Mouse (Mus musculus) MEL (cell line): ENCODE data around the gene Amdhd2.

Source experiments
- CTCF ChIP-seq, 3 experiments: IDR thresholded peaks in 2 of 3; conservative IDR thresholded peaks in 1 of 3; 2 replicates each; pipeline ENCODE4 v1.5.1; 2011 to 2012; ENCODE audit warnings: low read length in 3 of 3, low read depth in 2 of 3, mild to moderate bottlenecking in 2 of 3, improper control_type of control experiment in 1 of 3, inconsistent platforms in 1 of 3, mixed read lengths in 1 of 3, moderate library complexity in 1 of 3; ENCODE audit not compliant: control insufficient read depth in 1 of 3, insufficient read depth in 1 of 3, poor library complexity in 1 of 3, severe bottlenecking in 1 of 3
- GATA1 ChIP-seq: IDR thresholded peaks from 2 replicates; pipeline ENCODE4 v1.6.1; 2011; ENCODE audit warnings: low read depth, low read length, improper control_type of control experiment
- MEF2A ChIP-seq: IDR thresholded peaks from 2 replicates; pipeline ENCODE4 v1.6.1; 2014; ENCODE audit warnings: low read depth, mild to moderate bottlenecking, inconsistent platforms, low read length, improper control_type of control experiment; ENCODE audit not compliant: poor library complexity, insufficient replicate concordance, severe bottlenecking; ENCODE audit errors: extremely low read depth
- MXI1 ChIP-seq: IDR thresholded peaks from 2 replicates; pipeline ENCODE4 v1.6.1; 2011; ENCODE audit warnings: mild to moderate bottlenecking, low read depth, low read length, improper control_type of control experiment
- TAL1 ChIP-seq: IDR thresholded peaks from 2 replicates; pipeline ENCODE4 v1.6.1; 2012; ENCODE audit warnings: mild to moderate bottlenecking, inconsistent platforms, low read length, moderate library complexity, mixed read lengths
- TCF12 ChIP-seq: IDR thresholded peaks from 2 replicates; pipeline ENCODE4 v1.6.1; 2014; ENCODE audit warnings: low read depth, mild to moderate bottlenecking, inconsistent platforms, low read length, improper control_type of control experiment, moderate library complexity
- UBTF ChIP-seq: IDR thresholded peaks from 2 replicates; pipeline ENCODE4 v1.6.1; 2012; ENCODE audit warnings: low read depth, mild to moderate bottlenecking, inconsistent platforms, low read length, improper control_type of control experiment, moderate library complexity, borderline replicate concordance; ENCODE audit not compliant: insufficient read depth
- USF2 ChIP-seq, 2 experiments: IDR thresholded peaks; 2 replicates each; pipeline ENCODE4 v1.6.1; 2011 to 2012; ENCODE audit warnings: improper control_type of control experiment in 2 of 2, low read length in 2 of 2, borderline replicate concordance in 1 of 2, inconsistent platforms in 1 of 2, low read depth in 1 of 2, mild to moderate bottlenecking in 1 of 2; ENCODE audit not compliant: insufficient read depth in 1 of 2

GRCm38 (mm10) chr17:24164566-24165259, 1.1 kb upstream of the Amdhd2 start:
- TF ChIP-seq CTCF (IDR thresholded peaks at IDR 0.05 in 2 of 3, conservative IDR thresholded peaks at IDR 0.05 in 1 of 3; ENCODE audit: control insufficient read depth in 1 of 3, insufficient read depth in 1 of 3, low read depth in 2 of 3, low read length in 3 of 3, poor library complexity in 1 of 3, severe bottlenecking in 1 of 3) = no peak
- TF ChIP-seq GATA1 = no peak
- no peak for TF ChIP-seq UBTF
- no peak for TF ChIP-seq MXI1
- TF ChIP-seq MEF2A = no peak
- TF ChIP-seq TAL1 = no peak
- no peak for TF ChIP-seq TCF12
- TF ChIP-seq USF2 (IDR thresholded peaks at IDR 0.05; ENCODE audit: borderline replicate concordance in 1 of 2, insufficient read depth in 1 of 2, low read depth in 1 of 2, low read length in 2 of 2) = no peak
